Mouse (Mus musculus) mouse trophoblast stem cell (cell line): ENCODE results near the gene Cfap43.
"Not testable (repeated sequence)": the region's sequence is repeated elsewhere in the genome, so short reads cannot be mapped to it uniquely, and the experiment has no call there.

ENCODE experiments used
- in situ Hi-C, 2 experiments: fragments of 300-500 bp; cut with MseI, MboI; formaldehyde crosslinking; loops; 2 replicates in 1 of 2; 3 replicates in 1 of 2; pipeline ENCODE4 v1.15.1; 2025

Gene Cfap43

DNA sequence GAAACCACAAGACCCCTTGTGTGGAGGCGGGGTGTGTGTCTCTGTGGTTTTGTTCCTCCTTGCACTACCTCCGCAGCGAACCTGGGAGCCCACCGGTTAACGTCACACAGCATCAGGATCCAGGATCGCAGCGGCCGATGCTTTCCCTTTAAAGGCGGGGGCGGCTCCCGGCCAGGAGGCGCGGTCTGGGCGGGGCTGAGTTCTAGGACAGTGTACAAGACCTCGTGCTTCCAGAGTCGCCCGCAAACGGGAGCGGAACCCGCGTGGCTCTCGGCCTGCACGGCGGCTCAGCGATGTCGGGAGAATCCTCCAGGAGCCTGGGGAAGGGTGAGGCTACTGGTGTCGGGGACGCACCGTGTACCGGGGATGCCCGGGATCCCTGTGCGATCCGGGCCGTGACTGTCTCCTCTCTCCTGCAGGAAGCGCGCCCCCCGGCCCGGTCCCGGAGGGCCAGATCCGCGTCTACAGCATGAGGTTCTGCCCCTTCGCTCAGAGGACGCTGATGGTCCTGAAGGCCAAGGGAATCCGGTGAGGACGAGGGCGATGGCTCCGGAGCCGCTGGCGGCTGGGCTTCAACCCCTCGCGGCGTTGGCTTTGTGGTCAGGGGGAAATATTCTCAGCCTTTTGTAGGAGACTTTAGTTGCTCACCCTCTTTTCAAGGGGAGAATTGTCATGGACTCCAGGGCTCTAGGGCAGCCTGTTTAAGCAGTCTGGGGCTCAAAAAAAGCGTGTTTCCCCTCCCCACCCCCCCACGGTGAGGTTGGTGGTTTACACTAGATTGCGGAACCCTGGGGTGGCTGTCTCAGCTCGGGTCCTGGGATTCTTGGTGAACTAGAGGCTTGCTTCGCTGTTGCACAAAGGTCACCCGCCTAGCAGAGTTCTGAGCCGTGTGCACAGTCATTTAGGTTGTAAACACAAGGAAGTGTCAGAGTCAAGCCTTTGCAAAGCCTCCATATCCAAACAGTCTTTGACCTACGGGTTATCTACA, 64.0 kb downstream of the Cfap43 start, which contains the start of gene Gsto1:
TSS of gene Gsto1 (plus strand) at position 175 of the 988 bp plus-strand sequence.
- in situ Hi-C loops, result no loop called here

- in situ Hi-C loops, result no loop called here
Measured at GRCm38 (mm10) chr19:47853951-47854795, 64.9 kb downstream of the Cfap43 start.

GRCm38 (mm10) chr19:47853053-47853452, 66.0 kb downstream of the Cfap43 start:
- in situ Hi-C loops, result no loop called here

DNA sequence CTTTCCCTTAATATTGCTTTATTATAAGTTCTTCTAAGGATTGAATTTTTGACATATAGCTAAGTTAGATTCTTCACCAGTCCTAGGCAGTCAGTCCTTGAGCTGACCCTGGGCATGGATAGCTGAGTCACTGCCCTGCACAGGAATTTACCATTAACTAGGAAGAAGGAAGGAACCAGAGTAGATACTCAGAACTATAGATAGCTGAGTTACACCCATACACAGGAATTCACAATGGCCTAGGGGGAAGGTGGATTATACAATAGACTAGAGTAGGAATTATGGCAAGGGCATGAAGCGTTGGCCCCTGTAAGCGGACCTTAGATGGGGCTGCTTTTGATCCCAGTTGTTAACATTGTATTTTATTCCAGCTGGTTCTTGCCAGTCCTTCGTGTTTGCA, 67.0 kb downstream of the Cfap43 start:
- in situ Hi-C loops, result not testable (repeated sequence)

- in situ Hi-C loops, result no loop called here
Measured at GRCm38 (mm10) chr19:47849735-47850134, 69.4 kb downstream of the Cfap43 start.

GRCm38 (mm10) chr19:47841234-47841633, 77.9 kb downstream of the Cfap43 start:
- in situ Hi-C loops, result not testable (repeated sequence)

DNA sequence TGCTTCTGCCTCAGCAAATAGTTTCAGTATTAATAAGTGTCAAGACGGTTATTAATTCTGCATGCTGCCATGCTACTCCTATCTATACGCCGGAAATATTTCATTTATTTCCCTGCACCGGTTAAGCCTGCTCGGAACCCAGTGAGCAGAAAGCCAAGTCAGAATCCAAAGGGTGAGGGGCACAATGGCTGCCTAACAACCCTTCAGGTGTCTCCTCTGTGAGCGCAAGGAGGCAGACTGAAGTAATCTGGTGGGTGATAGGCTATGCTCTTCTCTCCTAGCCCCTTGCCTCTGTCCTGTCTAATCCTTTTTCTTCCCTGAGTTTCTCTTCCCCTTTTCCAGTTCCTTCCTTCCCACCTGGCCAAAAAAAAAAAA, 81.6 kb downstream of the Cfap43 start:
- in situ Hi-C loops, result no loop called here

GRCm38 (mm10) chr19:47836701-47837526, 82.2 kb downstream of the Cfap43 start:
- in situ Hi-C loops, result no loop called here

- in situ Hi-C loops, result no loop called here
Measured at GRCm38 (mm10) chr19:47835776-47836175, 83.3 kb downstream of the Cfap43 start.

DNA sequence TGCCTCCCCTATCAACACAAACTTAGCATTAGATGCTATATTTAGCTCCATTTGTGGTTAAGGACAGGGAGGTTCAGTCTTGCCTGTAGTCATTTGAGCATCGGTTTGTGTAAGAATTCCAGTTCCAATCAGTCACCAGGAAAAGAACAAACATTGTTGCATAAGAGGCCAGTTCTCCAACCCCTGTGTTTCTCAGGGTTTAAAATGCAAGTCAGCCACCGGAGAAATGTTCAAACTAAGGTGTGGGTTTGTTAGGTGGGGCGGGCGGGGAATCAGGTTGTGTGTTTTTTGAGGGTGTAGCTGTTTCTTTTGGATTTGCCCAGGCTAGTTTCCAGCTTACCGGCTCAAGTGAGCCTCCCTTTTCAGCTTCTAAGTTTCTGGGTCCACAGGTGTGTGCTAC, 84.5 kb downstream of the Cfap43 start:
- in situ Hi-C loops, result no loop called here

GRCm38 (mm10) chr19:47832316-47832715, 86.8 kb downstream of the Cfap43 start:
- in situ Hi-C loops, result no loop called here

GRCm38 (mm10) chr19:47831111-47831510, 88.0 kb downstream of the Cfap43 start:
- in situ Hi-C loops, result no loop called here

- in situ Hi-C loops, result no loop called here
Measured at GRCm38 (mm10) chr19:47829913-47830450, 89.1 kb downstream of the Cfap43 start.

- in situ Hi-C loops, result no loop called here
Measured at GRCm38 (mm10) chr19:47824026-47824425, 95.1 kb downstream of the Cfap43 start.

GRCm38 (mm10) chr19:47822143-47822796, 96.8 kb downstream of the Cfap43 start:
- in situ Hi-C loops, result no loop called here

- in situ Hi-C loops, result no loop called here
Measured at GRCm38 (mm10) chr19:47821494-47821872, 97.6 kb downstream of the Cfap43 start.

DNA sequence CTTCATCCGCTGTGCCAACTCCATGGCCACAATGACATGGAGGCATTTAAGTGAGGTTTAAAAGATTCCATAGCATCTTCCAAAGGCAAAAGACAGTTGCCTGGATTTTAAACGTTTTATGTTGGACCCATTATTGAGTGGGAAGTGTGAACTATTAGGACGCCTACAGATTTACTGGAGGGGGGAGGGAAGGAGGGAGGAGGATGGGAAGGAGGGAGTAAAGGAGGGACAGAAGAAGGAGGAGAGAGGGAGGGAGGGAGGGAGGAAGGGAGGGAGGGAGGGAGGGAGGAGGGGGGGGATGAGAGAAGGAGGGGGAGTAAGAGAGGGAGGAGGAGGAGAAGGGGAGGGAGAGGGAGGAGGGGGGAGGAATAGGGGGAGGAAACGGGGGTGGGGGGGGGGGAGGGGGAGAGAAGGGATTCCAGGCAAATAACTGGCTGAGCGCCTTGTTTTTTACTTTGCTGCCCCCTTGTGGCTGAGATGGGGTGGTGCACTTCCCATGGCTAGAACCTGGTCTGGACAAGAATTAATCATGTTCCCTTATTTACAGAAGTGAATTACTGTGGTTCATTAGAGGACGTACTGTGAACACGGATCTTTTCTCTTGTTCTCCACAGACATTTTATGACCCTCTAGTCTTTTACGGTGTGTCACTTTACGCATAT, 98.1 kb downstream of the Cfap43 start:
- in situ Hi-C loops, result no loop called here

DNA sequence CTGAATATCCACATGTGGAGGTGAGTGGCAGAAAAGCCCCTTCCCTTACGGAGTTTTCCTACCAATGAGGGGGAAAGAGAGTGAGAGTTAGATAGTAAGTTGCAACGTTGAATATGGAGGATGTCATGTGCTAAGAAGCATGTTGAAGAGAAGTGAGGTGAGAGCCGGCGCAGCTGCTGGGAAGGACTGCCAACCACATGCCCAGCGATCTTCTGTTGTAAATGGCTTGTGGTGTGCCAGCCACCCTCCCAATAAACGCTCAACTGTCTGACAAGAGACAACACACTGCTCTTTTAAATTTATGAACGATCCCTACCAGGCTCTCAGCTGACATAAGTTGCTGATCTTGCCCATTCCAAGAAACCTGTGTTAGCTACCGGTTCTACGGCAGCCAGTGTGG, 101.4 kb downstream of the Cfap43 start:
- in situ Hi-C loops, result no loop called here

DNA sequence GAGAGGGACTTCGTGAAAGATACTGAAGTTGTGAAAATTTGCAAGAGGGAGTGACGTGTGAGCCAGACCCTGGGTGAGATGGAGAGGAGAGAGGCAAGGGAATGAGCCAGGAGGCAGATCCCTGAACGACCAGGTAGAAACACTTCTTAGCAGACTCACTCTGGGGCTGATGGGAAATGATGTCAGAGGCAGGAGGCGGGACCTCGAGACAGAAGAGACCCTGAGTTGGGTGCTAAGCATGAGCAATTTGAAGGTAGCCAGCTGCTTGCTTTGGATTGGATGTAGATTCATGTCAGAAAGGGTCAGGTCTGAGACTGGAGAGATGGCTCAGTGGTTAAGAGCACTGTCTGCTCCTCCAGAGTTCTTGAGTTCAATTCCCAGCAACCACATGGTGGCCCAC, 104.4 kb downstream of the Cfap43 start:
- in situ Hi-C loops, result no loop called here

GRCm38 (mm10) chr19:47812091-47812490, 107.0 kb downstream of the Cfap43 start:
- in situ Hi-C loops, result no loop called here
